Mouse (Mus musculus): ENCODE results near the gene Tpcn2.

GRCm38 (mm10) chr7:145314785-145315411, 31.1 kb upstream of the Tpcn2 start, which contains the start of gene Mrgprd:
- TF ChIP-seq GATA1 (IDR thresholded peaks at IDR 0.05; ENCODE audit: low read length) (no peak), TAL1 (IDR thresholded peaks at IDR 0.05; ENCODE audit: low read length) (no peak)
